Mouse (Mus musculus) MEL (cell line): ENCODE measurements around the gene Bahcc1.

Experiments used
- CTCF ChIP-seq, 3 experiments: IDR thresholded peaks in 2 of 3; conservative IDR thresholded peaks in 1 of 3; 2 replicates each; pipeline ENCODE4 v1.5.1; 2011 to 2012; ENCODE audit warnings: low read length in 3 of 3, low read depth in 2 of 3, mild to moderate bottlenecking in 2 of 3, improper control_type of control experiment in 1 of 3, inconsistent platforms in 1 of 3, mixed read lengths in 1 of 3, moderate library complexity in 1 of 3; ENCODE audit not compliant: control insufficient read depth in 1 of 3, insufficient read depth in 1 of 3, poor library complexity in 1 of 3, severe bottlenecking in 1 of 3
- E2F4 ChIP-seq: IDR thresholded peaks from 2 replicates; pipeline ENCODE4 v1.6.1; 2011; ENCODE audit warnings: low read depth, low read length, improper control_type of control experiment, borderline replicate concordance
- GATA1 ChIP-seq: IDR thresholded peaks from 2 replicates; pipeline ENCODE4 v1.6.1; 2011; ENCODE audit warnings: low read depth, low read length, improper control_type of control experiment
- MYB ChIP-seq: IDR thresholded peaks from 2 replicates; pipeline ENCODE4 v1.6.1; 2011; ENCODE audit warnings: mild to moderate bottlenecking, low read depth, low read length, improper control_type of control experiment
- POLR2A ChIP-seq, 2 experiments: IDR thresholded peaks; 2 replicates each; pipeline ENCODE4 v1.6.1; 2011 to 2012; ENCODE audit warnings: low read length in 2 of 2, mild to moderate bottlenecking in 2 of 2, control low read depth in 1 of 2, improper control_type of control experiment in 1 of 2, low read depth in 1 of 2, moderate library complexity in 1 of 2; ENCODE audit not compliant: control insufficient read depth in 1 of 2, insufficient read depth in 1 of 2, poor library complexity in 1 of 2
- TCF12 ChIP-seq: IDR thresholded peaks from 2 replicates; pipeline ENCODE4 v1.6.1; 2014; ENCODE audit warnings: low read depth, mild to moderate bottlenecking, inconsistent platforms, low read length, improper control_type of control experiment, moderate library complexity

DNA sequence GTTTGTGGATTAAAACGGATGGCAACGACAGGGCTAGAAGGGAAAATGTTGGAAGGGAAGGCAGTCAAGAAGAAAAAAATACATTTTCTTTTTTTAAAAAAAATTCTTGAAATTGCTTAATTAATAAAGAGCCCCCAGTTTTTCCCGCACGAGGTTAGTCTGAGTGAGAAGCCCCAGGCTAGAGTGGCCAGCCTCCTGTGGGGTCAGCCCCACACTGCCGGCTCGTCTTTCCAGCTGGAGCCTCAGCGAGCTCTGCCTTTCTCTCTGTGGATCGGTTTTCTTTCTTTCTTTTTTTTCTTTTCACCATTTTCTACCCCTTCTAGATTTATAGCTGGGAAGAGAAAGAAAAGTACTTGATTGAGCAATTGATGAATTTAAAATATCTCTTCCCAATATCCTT, 5.6 kb downstream of the Bahcc1 start:
- TF ChIP-seq CTCF (IDR thresholded peaks at IDR 0.05 in 2 of 3, conservative IDR thresholded peaks at IDR 0.05 in 1 of 3; ENCODE audit: control insufficient read depth in 1 of 3, insufficient read depth in 1 of 3, low read depth in 2 of 3, low read length in 3 of 3, poor library complexity in 1 of 3, severe bottlenecking in 1 of 3) (no peak), POLR2A (IDR thresholded peaks at IDR 0.05; ENCODE audit: control insufficient read depth in 1 of 2, insufficient read depth in 1 of 2, low read depth in 1 of 2, low read length in 2 of 2, poor library complexity in 1 of 2) (no peak), TCF12 (no peak), GATA1 (no peak), E2F4 (no peak), MYB (no peak)
